Mouse (Mus musculus) lung, postnatal 25 days (tissue): ENCODE data around the gene Mamdc4.
A peak's percentile ranks its signal among the peaks of the same experiment; 100 is the strongest.

Experiments used
- DNase-seq: peaks from one replicate; pipeline ENCODE4 v3.0.0; 2022; ENCODE audit warnings: low spot score

Mamdc4 gene

GRCm38 (mm10) chr2:25574579-25575431, at the start of gene Mamdc4, which contains the start of gene Phpt1:
TSS of gene Mamdc4 (minus strand) at chr2:25574845.
TSS of gene Phpt1 (minus strand) at chr2:25575224.
- peak; percentile 97 for DNase-seq

- DNase-seq = peak; percentile 92
These were observed 46.9 kb upstream of the Mamdc4 start, which contains the start of gene Tmem141 for GRCm38 (mm10) chr2:25621229-25622200. TSS of gene Tmem141 (minus strand) at chr2:25622005.

- DNase-seq = no peak
These were observed 46.2 kb upstream of the Mamdc4 start for GRCm38 (mm10) chr2:25620852-25621228.

- DNase-seq = no peak
These were observed 45.7 kb upstream of the Mamdc4 start for GRCm38 (mm10) chr2:25620386-25620785.

- no peak for DNase-seq
These were observed 42.9 kb upstream of the Mamdc4 start, which contains the start of gene Ccdc183 for GRCm38 (mm10) chr2:25617578-25617977. TSS of gene Ccdc183 (minus strand) at chr2:25617678.

- no peak for DNase-seq
These were observed 41.8 kb upstream of the Mamdc4 start for GRCm38 (mm10) chr2:25616398-25616797.

- no peak for DNase-seq
These were observed 34.0 kb upstream of the Mamdc4 start for GRCm38 (mm10) chr2:25608671-25609070.

- peak; percentile 87 for DNase-seq
These were observed 33.3 kb upstream of the Mamdc4 start, which contains the start of gene Rabl6 for GRCm38 (mm10) chr2:25607761-25608622. TSS of gene Rabl6 (minus strand) at chr2:25608521.

- DNase-seq = no peak
These were observed 27.9 kb upstream of the Mamdc4 start for GRCm38 (mm10) chr2:25602526-25602925.

GRCm38 (mm10) chr2:25600037-25600436, 25.4 kb upstream of the Mamdc4 start:
- DNase-seq = no peak

- DNase-seq = no peak
These were observed 24.1 kb upstream of the Mamdc4 start for GRCm38 (mm10) chr2:25598749-25599148.

- no peak for DNase-seq
These were observed 22.3 kb upstream of the Mamdc4 start for GRCm38 (mm10) chr2:25596765-25597510.

GRCm38 (mm10) chr2:25591863-25592262, 17.2 kb upstream of the Mamdc4 start:
- peak; percentile 48 for DNase-seq

- DNase-seq = no peak
These were observed 13.7 kb upstream of the Mamdc4 start for GRCm38 (mm10) chr2:25588227-25588907.

GRCm38 (mm10) chr2:25587290-25587689, 12.6 kb upstream of the Mamdc4 start:
- no peak for DNase-seq

GRCm38 (mm10) chr2:25585601-25586000, 11.0 kb upstream of the Mamdc4 start:
- DNase-seq = no peak

GRCm38 (mm10) chr2:25584856-25585255, 10.2 kb upstream of the Mamdc4 start:
- no peak for DNase-seq

- DNase-seq = no peak
These were observed 9.5 kb upstream of the Mamdc4 start for GRCm38 (mm10) chr2:25584152-25584551.

- DNase-seq = no peak
These were observed 8.9 kb upstream of the Mamdc4 start for GRCm38 (mm10) chr2:25583571-25583970.

GRCm38 (mm10) chr2:25583120-25583481, 8.5 kb upstream of the Mamdc4 start:
- no peak for DNase-seq
